Mouse (Mus musculus) cerebellum, adult 2 months (tissue): ENCODE results near the gene Pdzph1.

Source experiments
- CTCF ChIP-seq: fragments of 200-500 bp; IDR thresholded peaks from 2 replicates; pipeline ENCODE4 v1.5.1; 2011; ENCODE audit warnings: low read depth, mild to moderate bottlenecking, control low read depth, low read length, moderate library complexity, borderline replicate concordance; ENCODE audit not compliant: insufficient read depth
- POLR2A ChIP-seq: fragments of 200-500 bp; IDR thresholded peaks from 2 replicates; pipeline ENCODE4 v1.6.1; 2011; ENCODE audit warnings: low read length, control low read depth, borderline replicate concordance; ENCODE audit not compliant: insufficient read depth

- TF ChIP-seq CTCF (no peak), POLR2A (no peak)
Measured at GRCm38 (mm10) chr17:59013091-59013459, 21.9 kb upstream of the Pdzph1 start, which contains the start of gene Nudt12.
